Mouse (Mus musculus) CH12.LX (cell line): ENCODE data around the gene Fam110a.

Experiments used
- CTCF ChIP-seq, 2 experiments: IDR thresholded peaks in 1 of 2; conservative IDR thresholded peaks in 1 of 2; 2 replicates each; pipeline ENCODE4 v1.5.1; 2011 to 2012; ENCODE audit warnings: low read depth in 2 of 2, low read length in 2 of 2, improper control_type of control experiment in 1 of 2, inconsistent platforms in 1 of 2, mild to moderate bottlenecking in 1 of 2, moderate library complexity in 1 of 2
- EP300 ChIP-seq: IDR thresholded peaks from 2 replicates; pipeline ENCODE4 v1.6.1; 2011; ENCODE audit warnings: low read length, improper control_type of control experiment
- KAT2A ChIP-seq: IDR thresholded peaks from 2 replicates; pipeline ENCODE4 v1.6.1; 2012; ENCODE audit warnings: low read length, improper control_type of control experiment, inconsistent platforms; ENCODE audit not compliant: insufficient replicate concordance
- MYC ChIP-seq: IDR thresholded peaks from 2 replicates; pipeline ENCODE4 v1.6.1; 2011; ENCODE audit warnings: low read depth, mild to moderate bottlenecking, improper control_type of control experiment, low read length
- NRF1 ChIP-seq: IDR thresholded peaks from 2 replicates; pipeline ENCODE4 v1.6.1; 2014; ENCODE audit warnings: low read depth, mild to moderate bottlenecking, inconsistent platforms, low read length, improper control_type of control experiment, moderate library complexity
- POLR2A ChIP-seq: IDR thresholded peaks from 2 replicates; pipeline ENCODE4 v1.6.1; 2011; ENCODE audit warnings: low read depth, mild to moderate bottlenecking, improper control_type of control experiment, low read length
- RCOR1 ChIP-seq: conservative IDR thresholded peaks from 2 replicates; pipeline ENCODE4 v1.6.1; 2012; ENCODE audit warnings: low read depth, mild to moderate bottlenecking, inconsistent platforms, low read length, improper control_type of control experiment
- SIN3A ChIP-seq: IDR thresholded peaks from 2 replicates; pipeline ENCODE4 v1.6.1; 2012; ENCODE audit warnings: low read length, improper control_type of control experiment, inconsistent platforms
- SMC3 ChIP-seq: IDR thresholded peaks from 2 replicates; pipeline ENCODE4 v1.6.1; 2011; ENCODE audit warnings: low read depth, low read length, improper control_type of control experiment
- UBTF ChIP-seq: IDR thresholded peaks from 2 replicates; pipeline ENCODE4 v1.6.1; 2012; ENCODE audit warnings: low read depth, mild to moderate bottlenecking, inconsistent platforms, low read length, improper control_type of control experiment, moderate library complexity
- USF1 ChIP-seq: IDR thresholded peaks from 2 replicates; pipeline ENCODE4 v1.6.1; 2014; ENCODE audit warnings: low read depth, mild to moderate bottlenecking, inconsistent platforms, low read length, improper control_type of control experiment
- ZMIZ1 ChIP-seq: IDR thresholded peaks from 2 replicates; pipeline ENCODE4 v1.6.1; 2012; ENCODE audit warnings: low read depth, mild to moderate bottlenecking, inconsistent platforms, low read length, improper control_type of control experiment

- TF ChIP-seq POLR2A (no peak), USF1 (no peak), MYC (no peak), UBTF (no peak), KAT2A (no peak), SIN3A (no peak), CTCF (conservative IDR thresholded peaks at IDR 0.05 in 1 of 2, IDR thresholded peaks at IDR 0.05 in 1 of 2; ENCODE audit: low read depth in 2 of 2, low read length in 2 of 2) (no peak), RCOR1 (no peak), ZMIZ1 (no peak), EP300 (no peak), SMC3 (no peak), NRF1 (no peak)
Measured at GRCm38 (mm10) chr2:151982476-151982875, 2.5 kb upstream of the Fam110a start.
